Mouse (Mus musculus) CH12.LX (cell line): ENCODE results near the gene Osbpl5. TPM values are rescaled to one million over a fixed set of nuclear protein-coding genes. Genes with fewer than 3 reads are reported as not detected.

Experiments used
- DNase-seq: peaks from one replicate; pipeline ENCODE4 v3.0.0-alpha.2; 2013; ENCODE audit errors: extremely low read depth
- H3K27ac ChIP-seq: 2 replicates; pipeline ENCODE4 v1.5.1; 2012; ENCODE audit warnings: low read depth, mild to moderate bottlenecking, control low read depth, moderate library complexity; ENCODE audit not compliant: insufficient read depth
- H3K27me3 ChIP-seq: replicated peaks from 2 replicates; pipeline ENCODE3; 2012; ENCODE audit warnings: inconsistent platforms
- H3K36me3 ChIP-seq, 2 experiments: replicated peaks in 1 of 2; 2 replicates each; pipeline versions ENCODE3 to v1.6.1; 2012; ENCODE audit warnings: inconsistent platforms in 1 of 2, low read length in 1 of 2, mild to moderate bottlenecking in 1 of 2, mixed read lengths in 1 of 2, moderate library complexity in 1 of 2; ENCODE audit not compliant: control insufficient read depth in 1 of 2, insufficient read depth in 1 of 2
- H3K4me1 ChIP-seq, 2 experiments: 2 replicates each; pipeline ENCODE4 v1.6.1; 2012; ENCODE audit warnings: inconsistent platforms in 1 of 2, moderate library complexity in 1 of 2; ENCODE audit not compliant: insufficient read depth in 2 of 2, control insufficient read depth in 1 of 2
- H3K4me2 ChIP-seq: 2 replicates; pipeline ENCODE4 v1.6.1; 2012; ENCODE audit warnings: low read depth, mild to moderate bottlenecking, control low read depth; ENCODE audit not compliant: poor library complexity, insufficient read depth, severe bottlenecking
- H3K4me3 ChIP-seq, 3 experiments: fragments of 150-350 bp in 1 of 3; sonication (generic) in 1 of 3; replicated peaks in 1 of 3; 2 replicates each; pipeline versions ENCODE3 to v1.5.1; 2011 to 2012; ENCODE audit warnings: low read depth in 2 of 3, low read length in 2 of 3, mild to moderate bottlenecking in 2 of 3, moderate library complexity in 2 of 3, control low read depth in 1 of 3, improper control_type of control experiment in 1 of 3, inconsistent platforms in 1 of 3, mixed read lengths in 1 of 3; ENCODE audit not compliant: poor library complexity in 1 of 3
- H3K79me2 ChIP-seq: replicated peaks from 2 replicates; pipeline ENCODE4 v1.6.1; 2012; ENCODE audit warnings: mild to moderate bottlenecking, moderate library complexity; ENCODE audit not compliant: control insufficient read depth, poor library complexity, insufficient read depth, severe bottlenecking; ENCODE audit errors: extremely low read depth
- H3K9ac ChIP-seq: 2 replicates; pipeline ENCODE4 v1.6.1; 2012; ENCODE audit warnings: low read depth, mild to moderate bottlenecking, control low read depth, moderate library complexity; ENCODE audit not compliant: insufficient read depth
- H3K9me3 ChIP-seq: replicated peaks from 2 replicates; pipeline ENCODE3; 2012; ENCODE audit warnings: low read length, inconsistent platforms, mixed read lengths
- CHD1 ChIP-seq: IDR thresholded peaks from 2 replicates; pipeline ENCODE4 v1.6.1; 2012; ENCODE audit warnings: low read depth, low read length, improper control_type of control experiment, inconsistent platforms
- CHD2 ChIP-seq: IDR thresholded peaks from 2 replicates; pipeline ENCODE4 v1.6.1; 2011; ENCODE audit warnings: low read length, improper control_type of control experiment
- CTCF ChIP-seq, 2 experiments: IDR thresholded peaks in 1 of 2; conservative IDR thresholded peaks in 1 of 2; 2 replicates each; pipeline ENCODE4 v1.5.1; 2011 to 2012; ENCODE audit warnings: low read depth in 2 of 2, low read length in 2 of 2, improper control_type of control experiment in 1 of 2, inconsistent platforms in 1 of 2, mild to moderate bottlenecking in 1 of 2, moderate library complexity in 1 of 2
- E2F4 ChIP-seq: IDR thresholded peaks from 2 replicates; pipeline ENCODE4 v1.6.1; 2011; ENCODE audit warnings: low read depth, low read length, improper control_type of control experiment; ENCODE audit not compliant: insufficient replicate concordance
- EP300 ChIP-seq: IDR thresholded peaks from 2 replicates; pipeline ENCODE4 v1.6.1; 2011; ENCODE audit warnings: low read length, improper control_type of control experiment
- ETS1 ChIP-seq: conservative IDR thresholded peaks from 2 replicates; pipeline ENCODE4 v1.6.1; 2012; ENCODE audit warnings: low read depth, mild to moderate bottlenecking, inconsistent platforms, low read length, improper control_type of control experiment, moderate library complexity
- GABPA ChIP-seq: IDR thresholded peaks from 2 replicates; pipeline ENCODE4 v1.6.1; 2012; ENCODE audit warnings: low read depth, low read length, improper control_type of control experiment, inconsistent platforms; ENCODE audit not compliant: insufficient replicate concordance
- HCFC1 ChIP-seq: IDR thresholded peaks from 2 replicates; pipeline ENCODE4 v1.6.1; 2012; ENCODE audit warnings: low read depth, mild to moderate bottlenecking, inconsistent platforms, low read length, improper control_type of control experiment
- IRF4 ChIP-seq: IDR thresholded peaks from 2 replicates; pipeline ENCODE4 v1.6.1; 2014; ENCODE audit warnings: low read depth, mild to moderate bottlenecking, inconsistent platforms, low read length, improper control_type of control experiment
- JUND ChIP-seq: conservative IDR thresholded peaks from 2 replicates; pipeline ENCODE4 v1.6.1; 2011; ENCODE audit warnings: low read depth, low read length, improper control_type of control experiment
- KAT2A ChIP-seq: IDR thresholded peaks from 2 replicates; pipeline ENCODE4 v1.6.1; 2012; ENCODE audit warnings: low read length, improper control_type of control experiment, inconsistent platforms; ENCODE audit not compliant: insufficient replicate concordance
- MAFK ChIP-seq: IDR thresholded peaks from 2 replicates; pipeline ENCODE4 v1.6.1; 2011; ENCODE audit warnings: low read length, improper control_type of control experiment; ENCODE audit not compliant: insufficient replicate concordance
- MAX ChIP-seq: IDR thresholded peaks from 2 replicates; pipeline ENCODE4 v1.6.1; 2011; ENCODE audit warnings: low read length, improper control_type of control experiment
- MAZ ChIP-seq: IDR thresholded peaks from 2 replicates; pipeline ENCODE4 v1.6.1; 2012; ENCODE audit warnings: low read depth, mild to moderate bottlenecking, inconsistent platforms, low read length, improper control_type of control experiment, moderate library complexity
- MEF2A ChIP-seq: IDR thresholded peaks from 2 replicates; pipeline ENCODE4 v1.6.1; 2014; ENCODE audit warnings: low read depth, mild to moderate bottlenecking, inconsistent platforms, low read length, improper control_type of control experiment, borderline replicate concordance
- MXI1 ChIP-seq: IDR thresholded peaks from 2 replicates; pipeline ENCODE4 v1.6.1; 2011; ENCODE audit warnings: mild to moderate bottlenecking, low read depth, low read length, improper control_type of control experiment
- MYC ChIP-seq: IDR thresholded peaks from 2 replicates; pipeline ENCODE4 v1.6.1; 2011; ENCODE audit warnings: low read depth, mild to moderate bottlenecking, improper control_type of control experiment, low read length
- NELFE ChIP-seq: IDR thresholded peaks from 2 replicates; pipeline ENCODE4 v1.6.1; 2011; ENCODE audit warnings: low read depth, low read length, improper control_type of control experiment
- NRF1 ChIP-seq: IDR thresholded peaks from 2 replicates; pipeline ENCODE4 v1.6.1; 2014; ENCODE audit warnings: low read depth, mild to moderate bottlenecking, inconsistent platforms, low read length, improper control_type of control experiment, moderate library complexity
- PAX5 ChIP-seq: IDR thresholded peaks from 2 replicates; pipeline ENCODE4 v1.6.1; 2012; ENCODE audit warnings: low read length, inconsistent platforms, mixed read lengths
- POLR2AphosphoS2 ChIP-seq: IDR thresholded peaks from 2 replicates; pipeline ENCODE4 v1.6.1; 2011; ENCODE audit warnings: low read depth, low read length, improper control_type of control experiment
- RAD21 ChIP-seq: IDR thresholded peaks from 2 replicates; pipeline ENCODE4 v1.6.1; 2011; ENCODE audit warnings: low read depth, mild to moderate bottlenecking, low read length, improper control_type of control experiment, moderate library complexity
- RCOR1 ChIP-seq: conservative IDR thresholded peaks from 2 replicates; pipeline ENCODE4 v1.6.1; 2012; ENCODE audit warnings: low read depth, mild to moderate bottlenecking, inconsistent platforms, low read length, improper control_type of control experiment
- SIN3A ChIP-seq: IDR thresholded peaks from 2 replicates; pipeline ENCODE4 v1.6.1; 2012; ENCODE audit warnings: low read length, improper control_type of control experiment, inconsistent platforms
- SMC3 ChIP-seq: IDR thresholded peaks from 2 replicates; pipeline ENCODE4 v1.6.1; 2011; ENCODE audit warnings: low read depth, low read length, improper control_type of control experiment
- TCF12 ChIP-seq: IDR thresholded peaks from 2 replicates; pipeline ENCODE4 v1.6.1; 2014; ENCODE audit warnings: low read depth, mild to moderate bottlenecking, inconsistent platforms, low read length, improper control_type of control experiment
- USF2 ChIP-seq: conservative IDR thresholded peaks from 2 replicates; pipeline ENCODE4 v1.6.1; 2011; ENCODE audit warnings: low read depth, low read length, improper control_type of control experiment
- ZC3H11A ChIP-seq: IDR thresholded peaks from 2 replicates; pipeline ENCODE4 v1.6.1; 2012; ENCODE audit warnings: low read depth, mild to moderate bottlenecking, inconsistent platforms, low read length, improper control_type of control experiment
- ZKSCAN1 ChIP-seq: IDR thresholded peaks from 2 replicates; pipeline ENCODE4 v1.6.1; 2012; ENCODE audit warnings: low read depth, inconsistent platforms, low read length, improper control_type of control experiment, borderline replicate concordance
- ZMIZ1 ChIP-seq: IDR thresholded peaks from 2 replicates; pipeline ENCODE4 v1.6.1; 2012; ENCODE audit warnings: low read depth, mild to moderate bottlenecking, inconsistent platforms, low read length, improper control_type of control experiment
- dilution Hi-C: fragments of 300-500 bp; cut with MboI; formaldehyde crosslinking; loops from 2 replicates; pipeline ENCODE4 v1.14.3; 2020; ENCODE audit warnings: low sequenced_read_pairs; ENCODE audit not compliant: extremely low pct_unique_long_range_greater_than_20kb, extremely low pct_ligation_motif_present
- in situ Hi-C: fragments of 300-500 bp; cut with MboI; formaldehyde crosslinking; loops from 3 replicates; pipeline ENCODE4 v1.14.3; 2019; ENCODE audit warnings: low sequenced_read_pairs, low pct_ligation_motif_present, low pct_unique_long_range_greater_than_20kb, mixed read lengths
- polyA plus RNA-seq: library from polyadenylated mRNA; unstranded; fragments of >175 nt; gene quantifications from 2 replicates; pipeline ENCODE4 v1.2.1, GENCODE M21; 2012; ENCODE audit warnings: low read depth; ENCODE audit not compliant: insufficient read length
- total RNA-seq, 2 experiments: library from RNA; depleted of rRNA; stranded (reverse); fragments of 300-350 nt in 1 of 2; fragments of >200 nt in 1 of 2; gene quantifications; 2 replicates each; pipeline ENCODE4 v1.2.3; 2012 to 2014

Osbpl5 gene
- total and polyA plus RNA-seq, 3 experiments = 1.1 to 2.2 (median 1.7) TPM

- Histone ChIP-seq H3K4me1 (no peaks in the 10 kb centered on the region), H3K36me3 (peaks cover 3 to 46% of the 10 kb centered on the region in 2 experiments), H3K27ac (no peak overlapping the region), H3K9me3 (peaks cover 2% of the 10 kb centered on the region), H3K4me3 (no peak overlapping the region), H3K79me2 (no peaks in the 10 kb centered on the region), H3K4me2 (no peak overlapping the region), H3K9ac (no peak overlapping the region), H3K27me3 (peaks cover 3% of the 10 kb centered on the region)
- TF ChIP-seq CHD1 (no peak), JUND (no peak), NELFE (no peak), RCOR1 (no peak), SMC3 (no peak), E2F4 (no peak), ZC3H11A (no peak), ZMIZ1 (no peak), CHD2 (no peak), ZKSCAN1 (no peak), MAZ (no peak), SIN3A (no peak), MAFK (no peak), POLR2AphosphoS2 (no peak), IRF4 (no peak), NRF1 (no peak), MXI1 (no peak), ETS1 (no peak), TCF12 (no peak), MYC (no peak)
- DNase-seq = no peak
- in situ Hi-C loops = loop anchor here (5.0 kb wide), 1 partner anchor 95 kb away; no protein-coding TSS in a partner anchor
- dilution Hi-C loops = no loop called here
Measured at GRCm38 (mm10) chr7:143691909-143692308, 64.9 kb downstream of the Osbpl5 start.

- Histone ChIP-seq H3K9me3 (peaks cover 2% of the 10 kb centered on the region), H3K36me3 (peaks cover 3 to 46% of the 10 kb centered on the region in 2 experiments), H3K79me2 (no peaks in the 10 kb centered on the region), H3K4me1 (no peaks in the 10 kb centered on the region), H3K27ac (no peak overlapping the region), H3K9ac (no peak overlapping the region), H3K4me3 (no peak overlapping the region), H3K4me2 (no peak overlapping the region), H3K27me3 (peaks cover 3% of the 10 kb centered on the region)
- dilution Hi-C loops = no loop called here
- no peak for DNase-seq
- in situ Hi-C loops = loop anchor here (5.0 kb wide), 1 partner anchor 94 kb away; no protein-coding TSS in a partner anchor
- TF ChIP-seq USF2 = no peak
- TF ChIP-seq MAZ = no peak
- TF ChIP-seq MEF2A = no peak
- TF ChIP-seq NRF1 = no peak
- no peak for TF ChIP-seq KAT2A
- no peak for TF ChIP-seq ZKSCAN1
- no peak for TF ChIP-seq POLR2AphosphoS2
- no peak for TF ChIP-seq HCFC1
- TF ChIP-seq EP300 = no peak
- TF ChIP-seq ZMIZ1 = no peak
- TF ChIP-seq MAFK = no peak
- no peak for TF ChIP-seq MYC
- no peak for TF ChIP-seq MAX
- no peak for TF ChIP-seq RAD21
- TF ChIP-seq PAX5 = no peak
- no peak for TF ChIP-seq CHD1
- TF ChIP-seq CTCF (conservative IDR thresholded peaks at IDR 0.05 in 1 of 2, IDR thresholded peaks at IDR 0.05 in 1 of 2; ENCODE audit: low read depth in 2 of 2, low read length in 2 of 2) = no peak
- no peak for TF ChIP-seq JUND
- TF ChIP-seq GABPA = no peak
Measured at GRCm38 (mm10) chr7:143691181-143691580, 65.6 kb downstream of the Osbpl5 start.
